Mouse (Mus musculus): ENCODE measurements at regions not wholly inside any gene's neighbourhood (a gene's known extent, or its start where the extent isn't known, plus 50 kb on each side); places are given as distances from the start of the nearest gene placed in this dataset.

- no peaks in the 10 kb centered on the region for H3K9me3 ChIP-seq (replicated peaks; ENCODE audit: insufficient read depth, low read length)
- no peaks in the 10 kb centered on the region for H3K79me2 ChIP-seq (ENCODE audit: control insufficient read depth, insufficient read depth, low read length, poor library complexity)
- H3K4me3 ChIP-seq (ENCODE audit: control insufficient read depth in 1 of 2, insufficient read depth in 1 of 2, low read depth in 2 of 2, low read length in 2 of 2): no peak overlapping the region
- peaks cover under 1 to 6% of the 10 kb centered on the region in 2 experiments; a peak in 3 of 4 replicates for H3K27me3 ChIP-seq (ENCODE audit: control insufficient read depth in 1 of 2, insufficient read depth in 2 of 2, low read length in 2 of 2)
- H3K27ac ChIP-seq (ENCODE audit: control insufficient read depth, low read depth, low read length): no peak overlapping the region
- no peaks in the 10 kb centered on the region for H3K4me1 ChIP-seq (ENCODE audit: control insufficient read depth in 1 of 2, insufficient read depth in 2 of 2, low read length in 2 of 2)
- TF ChIP-seq TBP (IDR thresholded peaks at IDR 0.05; ENCODE audit: low read depth, low read length): no peak
- TF ChIP-seq MXI1 (IDR thresholded peaks at IDR 0.05; ENCODE audit: low read depth, low read length): no peak
- no peak for TF ChIP-seq SMC3 (IDR thresholded peaks at IDR 0.05; ENCODE audit: low read depth, low read length)
- H3K9ac ChIP-seq (ENCODE audit: control insufficient read depth, low read depth, low read length, poor library complexity, severe bottlenecking): no peak overlapping the region
- no peaks in the 10 kb centered on the region for H3K36me3 ChIP-seq (ENCODE audit: control insufficient read depth in 1 of 2, insufficient read depth in 2 of 2, low read length in 2 of 2)
- DNase-seq (ENCODE audit: low read depth, low spot score): no peak
Observed at GRCm38 (mm10) chr2:144156456-144157211, 113.8 kb upstream of the Mgme1 start.

DNA sequence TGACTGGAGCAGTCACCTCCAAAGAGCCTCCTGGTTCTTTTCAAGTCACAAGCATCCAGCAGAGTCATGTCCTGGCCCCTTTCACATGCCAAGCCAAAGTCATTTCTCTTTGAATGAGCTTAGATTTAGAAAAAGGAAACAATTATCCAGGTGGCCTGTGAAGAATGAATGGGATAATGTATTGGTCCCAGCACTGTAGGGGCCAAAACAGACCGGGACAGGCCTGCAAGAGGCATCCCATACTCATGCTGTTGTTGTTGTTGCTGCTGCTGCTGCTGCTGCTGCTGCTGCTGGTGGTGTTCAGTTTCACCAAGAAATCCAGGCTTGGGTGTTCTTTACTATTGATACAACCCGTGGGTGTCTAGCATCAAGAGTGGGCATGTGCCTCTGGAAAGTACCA is 113.1 kb upstream of the Mgme1 start:
- no peak overlapping the region for H3K4me3 ChIP-seq (ENCODE audit: control insufficient read depth in 1 of 2, insufficient read depth in 1 of 2, low read depth in 2 of 2, low read length in 2 of 2)
- no peak overlapping the region for H3K27ac ChIP-seq (ENCODE audit: control insufficient read depth, low read depth, low read length)
- H3K9me3 ChIP-seq (replicated peaks; ENCODE audit: insufficient read depth, low read length): no peaks in the 10 kb centered on the region
- no peak overlapping the region for H3K9ac ChIP-seq (ENCODE audit: control insufficient read depth, low read depth, low read length, poor library complexity, severe bottlenecking)
- H3K36me3 ChIP-seq (ENCODE audit: control insufficient read depth in 1 of 2, insufficient read depth in 2 of 2, low read length in 2 of 2): no peaks in the 10 kb centered on the region
- TF ChIP-seq USF2 (IDR thresholded peaks at IDR 0.05; ENCODE audit: borderline replicate concordance in 1 of 2, insufficient read depth in 1 of 2, low read depth in 1 of 2, low read length in 2 of 2): no peak
- TF ChIP-seq ELF1 (IDR thresholded peaks at IDR 0.05; ENCODE audit: low read depth, low read length): no peak
- TF ChIP-seq RAD21 (IDR thresholded peaks at IDR 0.05; ENCODE audit: low read depth, low read length): no peak
- TF ChIP-seq BHLHE40 (IDR thresholded peaks at IDR 0.05; ENCODE audit: borderline replicate concordance, low read depth, low read length): no peak
- no peak for TF ChIP-seq POLR2AphosphoS2 (IDR thresholded peaks at IDR 0.05; ENCODE audit: low read length)
- no peak for TF ChIP-seq KAT2A (conservative IDR thresholded peaks at IDR 0.05; ENCODE audit: low read depth, low read length)
- no peak for TF ChIP-seq HCFC1 (IDR thresholded peaks at IDR 0.05; ENCODE audit: low read depth, low read length)
- no peak for TF ChIP-seq GATA1 (IDR thresholded peaks at IDR 0.05; ENCODE audit: low read depth, low read length)
- no peak for TF ChIP-seq RCOR1 (IDR thresholded peaks at IDR 0.05; ENCODE audit: low read depth, low read length)
- no peak for TF ChIP-seq SIN3A (IDR thresholded peaks at IDR 0.05; ENCODE audit: low read length)
- no peak for TF ChIP-seq ZMIZ1 (IDR thresholded peaks at IDR 0.05; ENCODE audit: low read depth, low read length)
- TF ChIP-seq ZKSCAN1 (IDR thresholded peaks at IDR 0.05; ENCODE audit: low read depth, low read length): no peak
- no peak for TF ChIP-seq MYB (IDR thresholded peaks at IDR 0.05; ENCODE audit: low read depth, low read length)
- TF ChIP-seq MAX (IDR thresholded peaks at IDR 0.05; ENCODE audit: low read length): no peak
- no peak for TF ChIP-seq MEF2A (IDR thresholded peaks at IDR 0.05; ENCODE audit: extremely low read depth, insufficient replicate concordance, low read depth, low read length, poor library complexity, severe bottlenecking)
- no peak for TF ChIP-seq POLR2A (IDR thresholded peaks at IDR 0.05; ENCODE audit: control insufficient read depth in 1 of 2, insufficient read depth in 1 of 2, low read depth in 1 of 2, low read length in 2 of 2, poor library complexity in 1 of 2)
- no peak for TF ChIP-seq NELFE (IDR thresholded peaks at IDR 0.05; ENCODE audit: low read depth, low read length)
- no peak for TF ChIP-seq CHD1 (IDR thresholded peaks at IDR 0.05; ENCODE audit: low read depth, low read length)
- no peak for TF ChIP-seq TAL1 (IDR thresholded peaks at IDR 0.05; ENCODE audit: low read length)
- no peak for TF ChIP-seq ZNF384 (IDR thresholded peaks at IDR 0.05; ENCODE audit: low read depth, low read length)
- no peak for DNase-seq (ENCODE audit: low read depth, low spot score)
- no peaks in the 10 kb centered on the region for H3K79me2 ChIP-seq (ENCODE audit: control insufficient read depth, insufficient read depth, low read length, poor library complexity)
- peaks cover 2 to 6% of the 10 kb centered on the region in 2 experiments; a peak in 3 of 4 replicates for H3K27me3 ChIP-seq (ENCODE audit: control insufficient read depth in 1 of 2, insufficient read depth in 2 of 2, low read length in 2 of 2)
- no peaks in the 10 kb centered on the region for H3K4me1 ChIP-seq (ENCODE audit: control insufficient read depth in 1 of 2, insufficient read depth in 2 of 2, low read length in 2 of 2)
